Mouse (Mus musculus): Measurements from ENCODE around the gene Olfr1448. TPM values are rescaled to one million over a fixed set of nuclear protein-coding genes. Genes with fewer than 3 reads are reported as not detected.

Gene Olfr1448
- polyA plus RNA-seq, 1 experiment from 2014 or later = not detected

Other genes starting within 250 kb of the Olfr1448 start
- not detected in 2 replicates for gene Olfr1443, start 246.3 kb downstream of the Olfr1448 start, polyA plus RNA-seq (2014; fragmentation: Nextera tagmentation; extraction: Ambion mirVana)
- not detected in 2 replicates for gene Keg1, start 228.6 kb downstream of the Olfr1448 start, polyA plus RNA-seq (2014; fragmentation: Nextera tagmentation; extraction: Ambion mirVana)
- gene Cntf, start 158.8 kb downstream of the Olfr1448 start, polyA plus RNA-seq (2014; fragmentation: Nextera tagmentation; extraction: Ambion mirVana) = 0.64 and 1.2 TPM in 2 replicates
- 10.4 and 10.8 TPM in 2 replicates for gene Zfp91, start 128.3 kb downstream of the Olfr1448 start, polyA plus RNA-seq (2014; fragmentation: Nextera tagmentation; extraction: Ambion mirVana)
- 0.58 and 1.4 TPM in 2 replicates for gene Lpxn, start 128.2 kb downstream of the Olfr1448 start, polyA plus RNA-seq (2014; fragmentation: Nextera tagmentation; extraction: Ambion mirVana)
- not detected in 2 replicates for gene Gm5244, start 77.7 kb downstream of the Olfr1448 start, polyA plus RNA-seq (2014; fragmentation: Nextera tagmentation; extraction: Ambion mirVana)
- gene Olfr1444, start 67.1 kb downstream of the Olfr1448 start, polyA plus RNA-seq (2014; fragmentation: Nextera tagmentation; extraction: Ambion mirVana) = not detected in 2 replicates
- not detected in 2 replicates for gene Olfr1445, start 40.6 kb downstream of the Olfr1448 start, polyA plus RNA-seq (2014; fragmentation: Nextera tagmentation; extraction: Ambion mirVana)
- not detected in 2 replicates for gene Olfr1446, start 30.9 kb downstream of the Olfr1448 start, polyA plus RNA-seq (2014; fragmentation: Nextera tagmentation; extraction: Ambion mirVana)
- gene Olfr1447, start 20.7 kb downstream of the Olfr1448 start, polyA plus RNA-seq (2014; fragmentation: Nextera tagmentation; extraction: Ambion mirVana) = not detected in 2 replicates
- gene Olfr1449, start 6.4 kb upstream of the Olfr1448 start, polyA plus RNA-seq (2014; fragmentation: Nextera tagmentation; extraction: Ambion mirVana) = not detected in 2 replicates
- gene Olfr1450, start 25.8 kb upstream of the Olfr1448 start, polyA plus RNA-seq (2014; fragmentation: Nextera tagmentation; extraction: Ambion mirVana) = not detected in 2 replicates
- not detected in 2 replicates for gene Olfr1451, start 70.6 kb upstream of the Olfr1448 start, polyA plus RNA-seq (2014; fragmentation: Nextera tagmentation; extraction: Ambion mirVana)
- not detected in 2 replicates for gene Olfr1453, start 103.9 kb upstream of the Olfr1448 start, polyA plus RNA-seq (2014; fragmentation: Nextera tagmentation; extraction: Ambion mirVana)
- gene Olfr1454, start 136.2 kb upstream of the Olfr1448 start, polyA plus RNA-seq (2014; fragmentation: Nextera tagmentation; extraction: Ambion mirVana) = not detected in 2 replicates
- not detected in 2 replicates for gene Olfr1457, start 173.5 kb upstream of the Olfr1448 start, polyA plus RNA-seq (2014; fragmentation: Nextera tagmentation; extraction: Ambion mirVana)
- not detected in 2 replicates for gene Olfr1458, start 182.4 kb upstream of the Olfr1448 start, polyA plus RNA-seq (2014; fragmentation: Nextera tagmentation; extraction: Ambion mirVana)
- not detected in 2 replicates for gene Olfr1459, start 225.1 kb upstream of the Olfr1448 start, polyA plus RNA-seq (2014; fragmentation: Nextera tagmentation; extraction: Ambion mirVana)
- gene Olfr1461, start 238.6 kb upstream of the Olfr1448 start, polyA plus RNA-seq (2014; fragmentation: Nextera tagmentation; extraction: Ambion mirVana) = not detected in 2 replicates